In genomic region chr11:113451301-113451700, GRCm38 (mm10) we compare ENCODE assay signal across 15 mouse cellular contexts.
A peak's percentile ranks its signal among the peaks of the same experiment; 100 is the strongest.
DNase-seq lines count a peak whose midpoint lies in the region; TF ChIP-seq lines count a peak whose summit lies in the region.
"Had no signal": no experiment of that assay in that cellular context is flagged by ENCODE, and none has a peak within 500 bp of the region (broad histone marks: within the 10 kb centered on the region; RNA-seq: fewer than 3 reads in every experiment).

No protein-coding gene starts in this region.

- no peak for TF ChIP-seq CTCF in brain, embryonic 14.5 days (IDR thresholded peaks at IDR 0.05; ENCODE audit: borderline replicate concordance, extremely low read depth, insufficient read depth, insufficient read length)

- peak; percentile 32 for DNase-seq in adrenal gland, postnatal 14 days
- no peak for DNase-seq in adrenal gland, adult 18-20 months (ENCODE audit: low spot score in 2 of 2)
- peak; percentile 42 for DNase-seq in layer of hippocampus, adult 9-11 months
- DNase-seq in layer of hippocampus, postnatal 14 days (ENCODE audit: low spot score in 2 of 2): no peak
- DNase-seq in 3T3-L1 (ENCODE audit: low read depth, low spot score): peak; percentile 62
- DNase-seq in brain, embryonic 14.5 days (ENCODE audit: low read depth): peak; percentile 56
- no peak for DNase-seq in liver
- DNase-seq in thymus, postnatal 4 days: no peak
- DNase-seq: cerebellum, postnatal 14 days; heart, adult 18-20 months; kidney, adult 11 months; kidney, postnatal 14 days; liver, postnatal 0 days; lung, postnatal 36 days; thymus, adult 2 months had no signal

- TF ChIP-seq POLR2A in brain, embryonic 14.5 days (IDR thresholded peaks at IDR 0.05; ENCODE audit: borderline replicate concordance, extremely low read depth, insufficient read depth, insufficient read length, poor library complexity, severe bottlenecking): no peak

Comparison
In these comparisons a context has a peak if more than half of its experiments do, and no peak if none do; other contexts are left out.
1. DNase-seq: peak in adrenal gland, postnatal 14 days (single experiment), layer of hippocampus, adult 9-11 months (single experiment), 3T3-L1 (single experiment) and brain, embryonic 14.5 days (single experiment); none in adrenal gland, adult 18-20 months (0 of 2), layer of hippocampus, postnatal 14 days (0 of 2), liver (single experiment) and thymus, postnatal 4 days (single experiment).